Mouse (Mus musculus) embryonic facial prominence, embryonic 11.5 days (tissue): Measurements from ENCODE around the gene Olfr561. TPM values are rescaled to one million over a fixed set of nuclear protein-coding genes. Genes with fewer than 3 reads are reported as not detected.

Source experiments
- ATAC-seq: fragments of 200-750 bp; cut with Nextera tagmentation; replicated peaks from 2 replicates; pipeline ENCODE4 v1.8.0; 2017; ENCODE audit warnings: low read depth; ENCODE audit not compliant: insufficient number of reproducible peaks, low FRiP score, low TSS enrichment
- DNase-seq: peaks from one replicate; pipeline ENCODE4 v3.0.0-alpha.2; 2015; ENCODE audit warnings: low spot score
- H3K27ac ChIP-seq: fragments of 300-500 bp; sonication (generic); replicated peaks from 2 replicates; pipeline ENCODE4 v1.5.1; 2014; ENCODE audit warnings: mild to moderate bottlenecking, low read depth, low read length, control low read depth
- H3K27me3 ChIP-seq: fragments of 300-500 bp; sonication (generic); 2 replicates; pipeline ENCODE4 v1.6.1; 2014; ENCODE audit warnings: mild to moderate bottlenecking, low read length, moderate library complexity, mixed read lengths; ENCODE audit not compliant: control insufficient read depth, insufficient read depth
- H3K36me3 ChIP-seq: fragments of 300-500 bp; sonication (generic); replicated peaks from 2 replicates; pipeline ENCODE4 v1.6.1; 2014; ENCODE audit warnings: low read depth, mild to moderate bottlenecking, low read length, moderate library complexity, mixed read lengths; ENCODE audit not compliant: control insufficient read depth, insufficient read depth
- H3K4me1 ChIP-seq: fragments of 300-500 bp; sonication (generic); 2 replicates; pipeline ENCODE4 v1.6.1; 2014; ENCODE audit warnings: low read length, mixed read lengths; ENCODE audit not compliant: control insufficient read depth, insufficient read depth
- H3K4me2 ChIP-seq: fragments of 300-500 bp; sonication (generic); 2 replicates; pipeline ENCODE4 v1.6.1; 2014; ENCODE audit warnings: low read depth, mild to moderate bottlenecking, control low read depth, low read length, moderate library complexity
- H3K4me3 ChIP-seq: fragments of 300-500 bp; sonication (generic); 2 replicates; pipeline ENCODE4 v1.5.1; 2014; ENCODE audit warnings: low read depth, low read length, control low read depth
- H3K9ac ChIP-seq: fragments of 300-500 bp; sonication (generic); replicated peaks from 2 replicates; pipeline ENCODE4 v1.6.1; 2014; ENCODE audit warnings: mild to moderate bottlenecking, control low read depth, low read length
- H3K9me3 ChIP-seq: fragments of 300-500 bp; sonication (generic); replicated peaks from 2 replicates; pipeline ENCODE4 v1.6.1; 2016; ENCODE audit warnings: mild to moderate bottlenecking, low read length, inconsistent platforms, mixed read lengths; ENCODE audit not compliant: control insufficient read depth
- WGBS: fragments of 180-500 bp; shearing (Covaris S2); extraction: QIAGEN DNeasy Blood & Tissue Kit; methylation state at CpG from one replicate; pipeline ENCODE4 v1.1.7; 2014; 5-methylcytosine and 5-hydroxymethylcytosine counted together
- polyA plus RNA-seq: library from polyadenylated mRNA; unstranded; fragments of >200 nt; fragmentation: Nextera tagmentation; extraction: Ambion mirVana; gene quantifications from 2 replicates; pipeline ENCODE4 v1.2.1, GENCODE M21; 2014

Gene Olfr561
- not detected in 2 replicates for polyA plus RNA-seq

DNA sequence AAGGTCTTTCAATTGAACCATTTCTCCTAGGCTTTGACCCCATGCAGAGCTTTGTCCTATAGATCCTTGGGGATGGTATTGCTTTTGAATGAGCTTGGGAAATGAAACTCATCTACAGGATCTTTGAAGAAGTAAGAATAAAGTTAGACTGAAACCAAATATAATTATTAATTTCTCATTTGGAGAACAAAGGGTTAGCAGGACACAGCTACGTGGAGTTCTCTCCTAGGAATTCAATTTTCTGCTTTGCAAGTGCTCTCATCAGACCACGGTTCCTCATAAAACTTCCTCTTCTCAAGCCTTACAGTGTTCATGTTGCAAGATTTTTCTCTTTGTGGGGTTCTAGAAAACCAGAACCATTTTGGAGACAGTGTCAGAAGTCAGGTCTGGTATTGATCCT, at the start of gene Olfr561:
Gene Olfr561 (plus strand): TSS at position 301 of the 400 bp plus-strand sequence.
- no peaks in the 10 kb centered on the region for H3K4me1 ChIP-seq
- no peak for DNase-seq

DNA sequence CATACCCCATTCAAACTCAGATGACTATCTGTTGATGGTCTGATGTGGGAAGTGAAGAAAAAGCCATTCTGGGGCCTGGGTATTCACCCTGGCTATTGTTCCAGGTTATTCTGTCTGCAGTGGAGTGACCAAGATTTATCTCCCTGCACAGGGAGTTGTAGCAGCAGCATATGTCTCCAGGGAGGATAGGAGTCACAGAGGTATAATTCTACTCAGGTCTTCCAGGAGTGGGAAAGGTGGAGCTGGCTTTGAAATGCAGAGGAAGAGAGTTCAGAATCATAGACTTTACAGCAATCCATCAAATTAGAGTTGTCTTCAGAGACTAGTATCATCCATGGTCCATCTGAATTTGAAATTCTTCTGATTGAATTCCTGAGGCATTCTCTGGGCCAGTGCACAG, 43.6 kb upstream of the Olfr561 start, which contains the start of gene Olfr559:
Gene Olfr559 (minus strand): TSS at position 101 of the 400 bp plus-strand sequence.
- H3K36me3 ChIP-seq: no peaks in the 10 kb centered on the region
- H3K9ac ChIP-seq: no peak within 1 kb of the TSS

More for the DNA sequence above, at the start of gene Olfr561:
- H3K27ac ChIP-seq: no peak within 1 kb of the TSS
- H3K4me2 ChIP-seq: no peak within 1 kb of the TSS
- H3K27me3 ChIP-seq: no peaks in the 10 kb centered on the region
- no peak within 1 kb of the TSS for H3K9ac ChIP-seq
- no peaks in the 10 kb centered on the region for H3K36me3 ChIP-seq
- no peaks in the 10 kb centered on the region for H3K9me3 ChIP-seq
- ATAC-seq: no peak
- WGBS: 79% methylated on average over 2 of the region's 2 CpGs
- H3K4me3 ChIP-seq: no peak within 1 kb of the TSS

DNA sequence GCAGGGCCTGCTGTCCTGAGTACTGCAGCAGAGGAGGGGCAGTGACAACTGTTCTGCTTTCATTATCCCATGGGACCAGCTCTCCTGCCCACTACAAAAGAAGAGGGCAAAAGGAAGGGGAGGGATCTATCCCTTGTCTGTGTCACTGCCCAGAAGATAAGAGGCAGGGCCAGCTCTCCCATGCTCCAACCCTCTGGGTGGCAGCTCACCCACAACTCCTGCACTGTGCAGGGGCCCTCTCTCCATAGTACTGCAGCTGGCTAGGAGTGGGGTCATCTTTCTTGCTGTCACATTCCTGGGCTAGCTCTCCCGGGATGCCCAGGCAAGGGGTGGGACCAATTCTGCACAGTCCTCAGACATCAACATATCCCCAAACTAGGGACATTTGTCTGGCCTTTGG, 37.2 kb upstream of the Olfr561 start:
- Histone ChIP-seq H3K4me1 (no peaks in the 10 kb centered on the region), H3K4me2 (no peak overlapping the region), H3K4me3 (no peak overlapping the region), H3K27ac (no peak overlapping the region), H3K36me3 (no peaks in the 10 kb centered on the region), H3K9ac (no peak overlapping the region), H3K27me3 (no peaks in the 10 kb centered on the region), H3K9me3 (no peaks in the 10 kb centered on the region)
- 60% methylated on average over 1 of the region's 1 CpGs for WGBS
- ATAC-seq (no peak), DNase-seq (no peak)

More for the DNA sequence above, 43.6 kb upstream of the Olfr561 start, which contains the start of gene Olfr559:
- DNase-seq: no peak
- no peak for ATAC-seq
- Histone ChIP-seq H3K9me3 (no peaks in the 10 kb centered on the region), H3K4me2 (no peak within 1 kb of the TSS), H3K4me1 (no peaks in the 10 kb centered on the region), H3K27me3 (no peaks in the 10 kb centered on the region), H3K27ac (no peak within 1 kb of the TSS), H3K4me3 (no peak within 1 kb of the TSS)

DNA sequence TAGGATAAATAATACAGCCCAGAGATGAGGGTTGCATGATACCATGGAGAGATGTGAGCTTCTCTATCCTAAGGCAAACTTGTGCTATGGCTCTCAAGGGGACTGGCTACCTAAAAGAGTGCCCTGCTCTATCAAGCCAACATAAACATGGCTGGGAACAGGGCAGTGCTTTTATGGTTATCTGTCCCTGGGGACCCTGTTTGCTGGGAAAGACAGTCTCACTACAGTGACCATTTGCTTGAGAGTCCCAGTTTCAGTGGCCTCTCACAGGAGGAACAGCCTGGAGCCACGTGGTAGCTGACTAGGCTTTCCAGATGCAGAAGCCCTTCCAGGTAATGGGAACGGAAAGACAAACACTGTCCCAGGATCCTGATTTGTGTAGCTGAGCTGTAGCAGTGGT, 33.3 kb upstream of the Olfr561 start:
- no peak overlapping the region for H3K4me2 ChIP-seq
- H3K4me3 ChIP-seq: no peak overlapping the region
- no peaks in the 10 kb centered on the region for H3K9me3 ChIP-seq
- H3K4me1 ChIP-seq: no peaks in the 10 kb centered on the region
- no peaks in the 10 kb centered on the region for H3K36me3 ChIP-seq
- 46% methylated on average over 2 of the region's 2 CpGs for WGBS
- H3K27ac ChIP-seq: no peak overlapping the region
- no peak overlapping the region for H3K9ac ChIP-seq
- H3K27me3 ChIP-seq: no peaks in the 10 kb centered on the region
- DNase-seq: no peak
- no peak for ATAC-seq

DNA sequence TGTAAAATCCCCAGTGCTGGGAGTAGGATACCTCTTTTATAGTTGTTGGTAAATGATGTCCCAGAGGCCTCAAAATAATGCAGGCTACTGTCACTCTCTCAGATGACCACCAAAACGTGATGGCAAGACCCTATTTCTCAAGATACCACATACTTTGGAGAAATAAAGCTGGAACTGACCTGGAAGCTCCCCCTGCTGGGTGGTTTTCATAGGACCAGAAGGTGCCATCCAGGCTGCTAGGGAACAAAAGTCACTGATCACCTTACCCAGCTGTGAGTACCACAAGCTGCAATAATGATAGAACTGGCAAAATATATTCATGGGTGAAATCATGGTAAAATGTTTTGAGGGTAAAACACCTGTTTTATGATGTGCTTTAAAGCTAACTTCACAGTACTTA, 18.9 kb upstream of the Olfr561 start:
- Histone ChIP-seq H3K4me3 (no peak overlapping the region), H3K9me3 (no peaks in the 10 kb centered on the region), H3K4me2 (no peak overlapping the region), H3K9ac (no peak overlapping the region), H3K27ac (no peak overlapping the region), H3K4me1 (no peaks in the 10 kb centered on the region), H3K27me3 (no peaks in the 10 kb centered on the region), H3K36me3 (no peaks in the 10 kb centered on the region)
- WGBS: 18% methylated on average over 1 of the region's 1 CpGs
- no peak for ATAC-seq
- DNase-seq: no peak

DNA sequence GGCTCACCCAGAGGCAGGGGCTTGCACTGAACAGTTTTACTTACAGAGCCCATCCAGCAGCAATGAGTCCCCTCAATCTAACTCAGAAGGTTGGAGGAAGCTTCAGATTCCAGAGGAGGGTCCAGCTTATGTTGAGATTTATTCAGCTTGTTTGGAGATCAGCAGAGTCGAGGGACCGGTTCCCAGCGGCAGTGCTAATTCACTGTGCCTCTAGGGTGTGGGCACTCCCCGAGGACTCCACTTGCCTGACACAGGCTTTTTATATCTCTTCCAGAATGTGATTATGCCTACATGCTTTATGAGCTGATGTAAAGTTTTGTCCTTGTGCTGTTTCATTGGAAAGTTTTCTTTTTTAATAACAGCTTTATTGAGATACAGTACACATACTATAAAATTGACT, 11.8 kb upstream of the Olfr561 start, which contains the start of the genes Olfr560 and Olfr78:
Gene Olfr560 (minus strand): TSS at position 101 of the 400 bp plus-strand sequence.
Gene Olfr78 (minus strand): TSS at position 206 of the 400 bp plus-strand sequence.
- 71% methylated on average over 4 of the region's 4 CpGs for WGBS
- DNase-seq (no peak), ATAC-seq (no peak)
- Histone ChIP-seq H3K4me1 (no peaks in the 10 kb centered on the region), H3K27me3 (no peaks in the 10 kb centered on the region), H3K27ac (no peak within 1 kb of the TSS), H3K9me3 (no peaks in the 10 kb centered on the region), H3K4me2 (no peak within 1 kb of the TSS), H3K36me3 (no peaks in the 10 kb centered on the region), H3K9ac (no peak within 1 kb of the TSS), H3K4me3 (no peak within 1 kb of the TSS)

DNA sequence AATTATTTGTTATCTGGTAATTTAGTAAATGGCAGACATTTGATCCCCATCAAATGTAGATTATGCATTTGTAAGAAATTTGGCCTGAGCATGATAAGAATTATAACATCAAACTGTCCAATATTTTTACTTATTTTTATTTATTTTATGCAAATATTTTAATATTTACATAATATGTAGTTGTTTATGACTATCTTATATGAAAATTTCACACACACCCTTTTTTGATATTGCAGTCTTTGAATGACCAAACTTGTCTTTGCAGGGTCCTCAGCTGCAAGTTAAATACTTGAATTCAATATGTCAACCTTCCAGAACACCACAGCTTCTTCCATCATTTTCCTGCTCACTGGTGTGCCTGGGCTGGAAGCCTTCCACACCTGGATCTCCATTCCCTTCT, 32.2 kb downstream of the Olfr561 start, which contains the start of gene Olfr564:
Gene Olfr564 (plus strand): TSS at position 301 of the 400 bp plus-strand sequence.
- ATAC-seq (no peak), DNase-seq (no peak)
- Histone ChIP-seq H3K36me3 (no peaks in the 10 kb centered on the region), H3K9me3 (no peaks in the 10 kb centered on the region), H3K4me1 (no peaks in the 10 kb centered on the region), H3K27ac (no peak within 1 kb of the TSS), H3K4me2 (no peak within 1 kb of the TSS), H3K27me3 (no peaks in the 10 kb centered on the region), H3K9ac (no peak within 1 kb of the TSS), H3K4me3 (no peak within 1 kb of the TSS)
